Mouse (Mus musculus) lung, postnatal 10 days (tissue): Measurements from ENCODE around the gene Hcn2.
"Not testable (repeated sequence)": the region's sequence is repeated elsewhere in the genome, so short reads cannot be mapped to it uniquely, and the experiment has no call there.

ENCODE experiments used
- DNase-seq: peaks from one replicate; pipeline ENCODE4 v3.0.0; 2021

Hcn2 gene

DNA sequence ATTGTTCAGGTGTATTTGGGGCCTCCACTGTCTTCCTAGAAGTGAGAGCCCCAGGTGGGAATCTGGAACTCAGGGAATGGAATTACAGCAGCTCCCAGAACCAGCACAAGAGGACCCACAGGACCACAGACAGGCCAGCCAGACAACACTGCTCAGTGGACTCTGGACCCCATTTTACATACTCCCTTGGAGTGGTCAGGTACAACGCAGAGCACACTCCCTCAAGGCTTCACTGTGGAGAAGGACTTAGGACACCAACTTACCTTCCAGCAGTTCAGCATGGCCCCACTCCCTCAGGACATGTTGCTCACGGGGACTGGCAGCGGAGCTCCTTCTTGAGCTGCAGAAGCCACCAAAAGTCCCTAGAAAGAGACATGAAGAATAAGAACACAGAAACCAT, 29.0 kb downstream of the Hcn2 start:
- no peak for DNase-seq

- peak; percentile 98 for DNase-seq
Measured at GRCm38 (mm10) chr10:79745898-79746773, 29.7 kb downstream of the Hcn2 start, which contains the start of gene Polrmt. Gene Polrmt (minus strand): TSS chr10:79746581.

- DNase-seq, result no peak
Measured at GRCm38 (mm10) chr10:79746774-79747151, 30.3 kb downstream of the Hcn2 start.

- DNase-seq, result no peak
Measured at GRCm38 (mm10) chr10:79748496-79748895, 32.1 kb downstream of the Hcn2 start.

GRCm38 (mm10) chr10:79754856-79755516, 38.6 kb downstream of the Hcn2 start, which contains the start of gene Fgf22:
Gene Fgf22 (plus strand): TSS chr10:79755076.
- DNase-seq, result peak; percentile 78

DNA sequence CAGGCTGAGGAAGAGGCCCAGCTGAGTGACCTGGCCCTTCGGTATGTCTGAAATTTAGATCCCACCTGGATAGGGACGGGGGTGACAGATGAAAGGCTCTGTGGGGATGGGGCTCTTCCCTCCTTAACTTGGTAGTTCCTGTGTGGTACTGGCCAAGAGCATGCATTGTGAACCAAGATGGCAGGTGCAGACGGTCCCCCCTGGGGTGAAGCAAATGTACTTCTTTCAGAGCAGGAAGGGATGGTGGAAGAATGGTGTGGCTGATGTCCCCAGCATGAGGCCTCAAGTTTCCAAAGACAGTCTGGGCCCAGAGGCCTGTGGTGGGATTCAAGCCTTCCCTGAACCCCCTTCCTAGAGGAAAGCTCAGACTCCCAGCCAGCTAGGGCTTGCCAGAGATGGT, 39.4 kb downstream of the Hcn2 start:
- DNase-seq, result no peak

DNA sequence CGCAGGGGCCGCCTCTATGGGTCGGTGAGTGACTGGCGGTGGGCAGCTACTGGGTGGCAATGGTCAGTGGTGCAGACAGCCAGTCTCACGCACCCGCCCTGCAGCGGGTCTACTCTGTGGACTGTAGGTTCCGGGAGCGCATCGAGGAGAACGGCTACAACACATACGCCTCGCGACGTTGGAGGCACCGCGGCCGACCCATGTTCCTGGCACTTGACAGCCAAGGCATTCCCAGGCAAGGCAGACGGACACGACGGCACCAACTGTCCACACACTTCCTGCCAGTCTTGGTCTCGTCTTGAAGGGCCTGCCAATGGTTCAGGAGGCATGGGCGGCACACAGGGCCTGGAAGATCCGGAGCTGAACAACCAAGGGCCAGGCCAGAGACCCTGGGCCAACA, 40.2 kb downstream of the Hcn2 start:
- no peak for DNase-seq

DNA sequence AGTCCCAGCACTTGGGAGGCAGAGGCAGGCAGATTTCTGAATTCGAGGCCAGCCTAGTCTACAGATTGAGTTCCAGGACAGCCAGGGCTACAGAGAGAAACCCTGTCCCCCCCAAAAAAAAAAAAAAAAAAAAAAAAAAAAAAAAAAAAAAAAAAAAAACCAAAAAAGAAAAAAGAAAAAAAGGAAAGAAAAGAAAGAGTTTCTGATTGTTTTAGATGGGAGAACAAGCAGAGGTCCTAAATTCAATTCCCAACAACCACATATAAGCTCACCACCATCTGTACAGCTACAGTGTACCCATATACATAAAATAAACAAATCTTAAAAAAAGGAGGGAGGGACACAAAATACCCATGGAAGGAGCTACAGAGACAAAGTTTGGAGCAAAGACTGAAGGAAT, 43.2 kb downstream of the Hcn2 start:
- not testable (repeated sequence) for DNase-seq

DNA sequence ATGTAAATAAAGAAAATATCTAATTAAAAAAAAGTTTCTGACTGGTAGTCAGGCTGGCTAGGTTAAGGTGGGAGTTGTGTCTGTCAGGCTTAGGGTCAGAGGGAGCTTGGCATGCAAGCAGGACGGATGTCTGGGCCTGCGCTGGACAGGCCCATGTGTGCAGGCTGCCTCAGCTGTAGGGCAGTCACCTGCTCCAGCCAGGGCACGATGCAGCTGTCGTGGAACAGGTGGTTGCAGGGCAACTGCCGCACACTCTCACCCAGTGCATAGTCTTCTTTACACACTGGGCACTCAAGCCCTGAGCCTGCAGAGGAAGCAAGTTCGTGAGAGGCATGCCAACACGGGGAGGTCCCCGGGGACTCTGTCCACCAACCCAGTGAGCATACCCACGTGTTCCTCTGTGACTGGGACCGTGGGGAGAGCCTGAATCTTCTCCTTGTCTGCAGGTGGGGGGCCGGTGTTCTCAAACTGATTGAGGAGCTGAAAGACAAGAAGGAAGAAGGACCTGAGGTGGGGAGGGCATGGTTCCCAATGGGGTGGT, 44.2 kb downstream of the Hcn2 start:
- DNase-seq, result no peak

DNA sequence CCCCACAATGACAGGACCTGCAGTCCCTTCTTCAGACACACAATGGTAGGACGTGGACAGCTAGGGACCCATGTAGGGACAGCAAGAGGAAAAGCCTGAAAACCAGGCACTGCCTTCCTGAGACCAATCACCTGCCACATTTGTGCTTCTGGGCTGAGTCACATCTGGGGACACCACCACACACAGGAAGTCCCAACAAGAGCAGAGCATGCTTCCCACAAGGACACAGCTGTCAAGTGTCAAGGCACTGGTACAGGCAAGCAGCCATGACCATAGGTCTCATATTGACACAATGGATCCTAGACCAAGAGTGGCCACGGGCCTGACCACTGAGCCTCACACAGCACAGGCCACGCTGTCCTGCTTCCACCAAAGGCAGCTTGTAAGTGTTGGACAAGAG, 46.4 kb downstream of the Hcn2 start:
- DNase-seq, result no peak

DNA sequence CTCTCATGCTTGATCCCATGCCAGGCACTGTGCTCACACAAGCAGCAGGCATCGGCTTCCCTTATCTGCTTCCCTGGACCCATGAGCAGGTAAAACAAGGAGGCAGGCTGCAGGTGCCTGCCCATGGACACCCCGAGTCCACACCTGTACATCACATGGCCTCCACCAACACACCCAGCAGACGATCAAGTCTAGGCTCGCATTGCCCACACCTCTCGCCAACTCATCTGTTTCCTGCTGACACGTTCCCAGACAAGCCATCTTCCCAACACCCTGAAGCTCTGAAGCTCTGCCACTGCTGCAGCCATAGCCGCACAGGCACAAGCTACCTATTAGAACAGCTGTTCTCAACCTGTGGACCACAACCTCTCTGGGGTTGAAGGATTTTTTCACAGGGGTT, 47.8 kb downstream of the Hcn2 start:
- DNase-seq, result no peak

- DNase-seq, result no peak
Measured at GRCm38 (mm10) chr10:79765228-79765745, 48.9 kb downstream of the Hcn2 start.

DNA sequence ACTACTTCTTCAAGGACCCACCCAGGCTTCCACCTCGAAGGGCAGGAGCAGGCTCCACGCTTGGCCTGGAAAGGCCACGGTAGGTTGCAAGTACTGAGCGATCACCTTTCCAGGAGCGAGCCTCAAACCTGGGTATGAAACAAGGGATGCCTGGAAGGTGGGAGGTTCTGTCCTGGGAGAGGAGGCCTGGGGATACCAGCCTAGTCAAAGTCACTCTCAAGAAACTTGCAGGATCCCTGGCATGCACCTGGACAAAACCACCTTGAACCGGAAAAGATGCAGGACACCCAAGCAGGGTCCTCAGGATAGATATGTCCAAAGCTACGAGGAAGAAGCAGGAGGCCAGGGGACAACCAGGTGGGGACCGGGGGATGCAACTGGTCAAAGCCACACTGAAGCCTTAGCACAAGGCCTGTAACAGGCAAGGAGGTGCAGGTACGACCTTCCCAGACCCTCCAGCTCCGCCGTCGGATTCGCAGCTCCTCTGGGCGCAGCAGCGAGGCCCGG, 49.6 kb downstream of the Hcn2 start:
- DNase-seq, result no peak

DNA sequence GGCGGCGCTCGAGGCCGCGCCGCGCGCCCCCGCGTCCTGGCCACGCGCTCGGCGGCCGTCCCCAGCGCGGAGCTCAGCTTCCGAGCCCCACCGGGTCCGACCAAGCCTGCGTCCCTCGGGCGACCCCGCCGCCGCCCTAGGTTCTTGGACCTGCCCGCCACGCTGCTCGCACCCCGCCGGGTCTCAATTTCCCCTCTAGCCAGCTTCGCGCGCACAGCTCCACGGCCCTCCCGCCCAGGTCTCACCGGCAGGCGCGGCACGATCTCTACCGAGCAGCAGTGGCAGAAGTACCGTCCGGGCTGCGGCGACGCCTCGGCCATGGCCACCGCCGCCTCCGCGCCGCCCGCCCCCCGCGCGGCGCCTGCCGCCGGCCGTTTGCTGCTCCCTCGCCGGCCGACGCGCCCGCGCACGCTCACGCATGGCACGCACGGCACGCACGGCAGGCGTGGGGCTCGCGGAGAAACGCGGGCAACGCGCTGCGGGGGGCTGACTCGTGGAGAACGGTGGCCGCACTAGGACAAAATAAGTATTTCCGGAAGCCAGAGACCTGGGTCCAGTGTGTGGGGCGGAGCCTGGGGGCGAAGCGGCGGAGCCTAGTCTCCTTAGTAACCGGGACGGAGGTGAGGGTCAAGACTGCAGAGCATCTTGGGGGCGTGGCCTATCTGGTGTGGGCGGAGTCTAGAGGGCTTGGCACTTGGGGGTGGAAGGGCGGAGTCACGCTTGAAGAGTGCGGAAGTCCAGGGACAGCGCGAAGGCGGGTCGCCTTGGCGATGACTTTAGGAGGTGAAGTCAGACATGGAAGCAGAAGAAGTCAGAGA, 50.3 kb downstream of the Hcn2 start, which contains the start of gene Rnf126:
Gene Rnf126, minus strand, starts transcription at position 445 of the 818 bp plus-strand sequence.
- DNase-seq, result peak; percentile 100

DNA sequence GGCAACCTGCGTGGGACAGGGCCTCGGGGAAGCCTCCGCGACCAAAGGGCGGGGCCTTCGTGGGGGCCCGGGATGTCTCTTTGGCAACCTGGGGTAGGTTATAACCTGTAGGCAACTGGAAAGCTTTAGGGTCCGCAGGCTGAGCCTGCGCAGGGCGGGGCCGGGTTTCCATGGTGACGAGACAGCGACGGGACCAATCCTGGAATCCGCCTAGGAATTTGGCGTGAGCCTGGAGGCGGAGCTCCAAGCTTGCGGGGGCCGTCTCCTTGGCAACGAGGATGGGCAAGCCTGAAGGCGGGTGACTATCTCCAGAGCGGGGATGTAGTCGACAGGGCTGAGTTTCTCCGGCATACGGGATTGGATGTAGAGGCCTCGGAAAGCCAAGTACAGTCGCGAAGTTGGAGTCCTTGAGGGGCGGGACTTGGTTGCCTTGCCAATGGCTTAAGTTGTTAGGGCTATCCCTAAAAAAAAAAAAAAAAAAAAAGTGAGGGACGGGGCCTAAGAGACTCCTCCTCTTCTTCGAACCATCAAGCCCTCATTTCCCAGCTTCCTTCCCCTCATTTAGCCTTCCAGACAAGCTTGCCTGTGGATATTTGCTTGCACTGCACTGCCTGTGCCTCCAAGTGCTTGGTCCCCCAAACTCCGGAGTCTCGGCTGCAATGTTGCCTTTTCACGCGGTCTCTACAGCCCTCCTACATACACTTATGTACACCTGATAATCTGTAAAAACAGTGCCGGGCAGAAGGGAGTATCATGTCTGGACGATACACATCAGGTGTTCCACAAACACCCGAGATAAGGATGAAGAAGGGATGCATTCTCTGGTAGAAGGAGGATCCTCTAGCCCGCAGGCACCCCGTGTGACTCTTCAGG, 51.2 kb downstream of the Hcn2 start:
- DNase-seq, result peak; percentile 96

DNA sequence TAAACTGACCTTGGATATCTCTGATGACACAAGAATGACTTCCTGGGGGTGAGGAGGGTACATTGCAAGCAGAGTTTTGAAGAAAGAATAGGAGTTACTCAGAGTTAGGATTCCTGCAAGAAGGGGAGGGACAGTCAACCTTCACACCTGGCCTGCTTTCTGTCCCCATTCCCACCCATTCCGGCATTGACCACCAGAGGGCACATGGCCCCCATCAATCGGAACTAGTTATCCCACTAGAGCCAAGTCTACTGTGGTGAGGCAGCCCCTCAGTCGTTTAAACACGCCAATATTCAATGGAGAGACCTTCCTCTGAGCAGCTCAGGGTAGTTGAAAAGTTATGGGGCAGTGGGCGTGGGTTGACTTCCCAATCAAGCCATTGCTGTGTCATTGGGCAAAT, 52.0 kb downstream of the Hcn2 start:
- DNase-seq, result peak; percentile 87

- DNase-seq, result no peak
Measured at GRCm38 (mm10) chr10:79769329-79769728, 52.9 kb downstream of the Hcn2 start.

GRCm38 (mm10) chr10:79772320-79772719, 55.9 kb downstream of the Hcn2 start:
- no peak for DNase-seq

DNA sequence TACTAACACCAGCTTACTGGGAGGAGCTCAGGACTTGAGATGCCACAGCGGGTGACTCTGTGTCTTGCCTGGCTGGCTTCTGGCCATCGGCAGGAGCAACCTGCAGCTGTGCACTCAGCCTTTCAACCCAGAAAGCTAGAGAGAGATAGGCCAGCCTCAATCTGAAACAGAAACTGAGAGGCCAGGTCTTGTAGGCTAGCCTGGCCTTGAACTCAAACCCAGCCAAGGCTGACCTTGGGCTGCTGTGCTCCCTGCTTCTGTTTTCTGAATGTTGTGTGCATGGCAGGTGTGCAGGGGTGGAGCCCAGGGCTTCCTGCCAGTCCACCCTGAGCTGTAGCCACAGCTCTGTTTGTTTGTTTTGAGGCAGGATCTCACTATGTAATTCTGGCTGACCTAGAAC, 56.8 kb downstream of the Hcn2 start:
- no peak for DNase-seq

GRCm38 (mm10) chr10:79774486-79775279, 58.2 kb downstream of the Hcn2 start:
- no peak for DNase-seq

DNA sequence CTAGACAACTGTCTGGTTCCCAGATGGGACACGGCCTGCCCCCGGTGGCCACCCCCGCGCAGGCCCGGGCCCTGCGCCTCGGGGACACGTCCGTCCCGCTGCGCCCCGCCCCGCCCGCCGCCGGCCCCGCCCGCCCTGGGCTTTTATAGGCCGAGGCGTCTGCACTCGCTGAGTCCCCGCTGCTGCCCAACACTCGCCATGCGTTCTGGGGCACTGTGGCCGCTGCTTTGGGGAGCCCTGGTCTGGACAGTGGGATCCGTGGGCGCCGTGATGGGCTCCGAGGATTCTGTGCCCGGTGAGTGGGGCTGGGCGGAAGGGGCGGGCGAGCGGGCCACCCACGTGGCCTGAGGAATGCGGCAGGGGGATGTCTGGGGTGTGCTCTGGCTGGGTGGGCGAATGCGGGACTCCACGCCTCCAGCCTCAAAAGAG, 60.7 kb downstream of the Hcn2 start, which contains the start of gene Fstl3:
Gene Fstl3, plus strand, starts transcription at position 170 of the 429 bp plus-strand sequence.
- DNase-seq, result peak; percentile 61
